Mouse (Mus musculus) small intestine, adult 2 months (tissue): ENCODE results near the gene Gcn1l1. TPM values are rescaled to one million over a fixed set of nuclear protein-coding genes. Genes with fewer than 3 reads are reported as not detected.

Experiments
- H3K27ac ChIP-seq: fragments of 200-500 bp; 2 replicates; pipeline ENCODE4 v1.5.1; 2012; ENCODE audit warnings: low read depth, low read length, control low read depth, inconsistent platforms; ENCODE audit not compliant: insufficient read depth
- H3K27me3 ChIP-seq: fragments of 200-500 bp; 2 replicates; pipeline ENCODE4 v1.6.1; 2012; ENCODE audit warnings: mild to moderate bottlenecking, moderate library complexity, low read length, inconsistent platforms; ENCODE audit not compliant: control insufficient read depth, insufficient read depth
- H3K36me3 ChIP-seq: fragments of 200-500 bp; 2 replicates; pipeline ENCODE4 v1.6.1; 2012; ENCODE audit warnings: mild to moderate bottlenecking, low read length, control low read depth, inconsistent platforms; ENCODE audit not compliant: control insufficient read depth, insufficient read depth
- H3K4me1 ChIP-seq: fragments of 200-500 bp; 2 replicates; pipeline ENCODE4 v1.6.1; 2012; ENCODE audit warnings: low read length, inconsistent platforms, mixed read lengths; ENCODE audit not compliant: control insufficient read depth, insufficient read depth, insufficient read length
- H3K4me3 ChIP-seq: fragments of 200-500 bp; 2 replicates; pipeline ENCODE4 v1.5.1; 2012; ENCODE audit warnings: low read depth, mild to moderate bottlenecking, control low read depth, inconsistent platforms, low read length, moderate library complexity
- CTCF ChIP-seq: fragments of 200-500 bp; IDR thresholded peaks from 2 replicates; pipeline ENCODE4 v1.5.1; 2012; ENCODE audit warnings: low read depth, mild to moderate bottlenecking, control low read depth, inconsistent platforms, low read length, moderate library complexity, mixed read lengths; ENCODE audit not compliant: insufficient replicate concordance, insufficient read length; ENCODE audit errors: extremely low read depth
- POLR2A ChIP-seq: fragments of 200-500 bp; IDR thresholded peaks from 2 replicates; pipeline ENCODE4 v1.6.1; 2012; ENCODE audit warnings: low read depth, mild to moderate bottlenecking, control low read depth, inconsistent platforms, low read length, moderate library complexity
- WGBS: fragments of 180-500 bp; shearing (Covaris S2); methylation state at CpG from one replicate; pipeline ENCODE4 v1.1.7; 2018; 5-methylcytosine and 5-hydroxymethylcytosine counted together
- polyA plus RNA-seq: library from polyadenylated mRNA; depleted of rRNA; stranded (reverse); fragments of >200 nt; gene quantifications from 2 replicates; pipeline ENCODE4 v1.2.3, GENCODE M21; 2012

Gcn1l1 gene
- polyA plus RNA-seq, 1 experiment, result 30.7 TPM

- no peaks in the 10 kb centered on the region for H3K27me3 ChIP-seq
- H3K27ac ChIP-seq, result peak within 1 kb of the TSS; percentile 80
- no peaks in the 10 kb centered on the region for H3K36me3 ChIP-seq
- TF ChIP-seq POLR2A, result peak; percentile 93
- TF ChIP-seq CTCF, result no peak
- under 1% methylated on average over 94 of the region's 125 CpGs for WGBS
- H3K4me3 ChIP-seq, result peak within 1 kb of the TSS; percentile 88
- peaks cover 17% of the 10 kb centered on the region; the same call in 1 of the 2 replicates for H3K4me1 ChIP-seq
Measured at GRCm38 (mm10) chr5:115631505-115632357, 66.7 kb downstream of the Gcn1l1 start, which contains the start of gene Rab35. Gene Rab35, plus strand, starts transcription at chr5:115631908.

- 2% methylated on average over 30 of the region's 30 CpGs for WGBS
- H3K27ac ChIP-seq, result peak overlapping the region; percentile 17; the same call in 1 of the 2 replicates
- peaks cover 17% of the 10 kb centered on the region for H3K4me1 ChIP-seq
- H3K27me3 ChIP-seq, result no peaks in the 10 kb centered on the region
- TF ChIP-seq POLR2A (no peak), CTCF (no peak)
- peak overlapping the region; percentile 88 for H3K4me3 ChIP-seq
- H3K36me3 ChIP-seq, result no peaks in the 10 kb centered on the region
Measured at GRCm38 (mm10) chr5:115632358-115632714, 67.3 kb downstream of the Gcn1l1 start.

- no peak overlapping the region for H3K4me3 ChIP-seq
- no peak for TF ChIP-seq CTCF
- no peak for TF ChIP-seq POLR2A
- 0 out of 2 replicates have a peak, but pooled peaks cover 2% of the 10 kb centered on the region for H3K36me3 ChIP-seq
- no peaks in the 10 kb centered on the region for H3K27me3 ChIP-seq
- WGBS, result 69% methylated on average over 4 of the region's 4 CpGs
- peaks cover 17% of the 10 kb centered on the region for H3K4me1 ChIP-seq
- no peak overlapping the region for H3K27ac ChIP-seq
Measured at GRCm38 (mm10) chr5:115633060-115633459, 68.0 kb downstream of the Gcn1l1 start.

GRCm38 (mm10) chr5:115634046-115634445 lies 69.0 kb downstream of the Gcn1l1 start:
- Histone ChIP-seq H3K27ac (no peak overlapping the region), H3K4me1 (peaks cover 17% of the 10 kb centered on the region), H3K4me3 (no peak overlapping the region), H3K36me3 (peaks cover 10% of the 10 kb centered on the region), H3K27me3 (no peaks in the 10 kb centered on the region)
- no peak for TF ChIP-seq POLR2A
- TF ChIP-seq CTCF, result no peak
- WGBS, result 78% methylated on average over 8 of the region's 8 CpGs

- 49% methylated on average over 6 of the region's 6 CpGs for WGBS
- H3K36me3 ChIP-seq, result peaks cover 24% of the 10 kb centered on the region
- no peaks in the 10 kb centered on the region for H3K27me3 ChIP-seq
- H3K27ac ChIP-seq, result no peak overlapping the region
- H3K4me1 ChIP-seq, result peaks cover 17% of the 10 kb centered on the region
- TF ChIP-seq POLR2A (no peak), CTCF (no peak)
- H3K4me3 ChIP-seq, result no peak overlapping the region
Measured at GRCm38 (mm10) chr5:115635536-115635935, 70.5 kb downstream of the Gcn1l1 start.

- H3K27ac ChIP-seq, result no peak overlapping the region
- 79% methylated on average over 9 of the region's 9 CpGs for WGBS
- TF ChIP-seq POLR2A (no peak), CTCF (no peak)
- peaks cover 72% of the 10 kb centered on the region for H3K36me3 ChIP-seq
- H3K27me3 ChIP-seq, result no peaks in the 10 kb centered on the region
- no peak overlapping the region for H3K4me3 ChIP-seq
- no peaks in the 10 kb centered on the region for H3K4me1 ChIP-seq
Measured at GRCm38 (mm10) chr5:115644192-115644591, 79.1 kb downstream of the Gcn1l1 start.

- WGBS, result 77% methylated on average over 3 of the region's 3 CpGs
- no peak overlapping the region for H3K27ac ChIP-seq
- no peak for TF ChIP-seq POLR2A
- TF ChIP-seq CTCF, result no peak
- peaks cover 31% of the 10 kb centered on the region for H3K36me3 ChIP-seq
- H3K4me3 ChIP-seq, result no peak overlapping the region
- H3K27me3 ChIP-seq, result no peaks in the 10 kb centered on the region
- H3K4me1 ChIP-seq, result peaks cover 11% of the 10 kb centered on the region; the same call in 1 of the 2 replicates
Measured at GRCm38 (mm10) chr5:115648876-115649275, 83.8 kb downstream of the Gcn1l1 start.
